In genomic region chr2:157423706-157424125, GRCm38 (mm10) we compare ENCODE assay signal across 9 mouse cellular contexts. TPM values are rescaled to one million over a fixed set of nuclear protein-coding genes. Genes with fewer than 3 reads are reported as not detected.
DNase-seq lines count a peak whose midpoint lies in the region; ATAC-seq and TF ChIP-seq lines count a peak whose summit lies in the region.
"Had no signal": no experiment of that assay in that cellular context is flagged by ENCODE, and none has a peak within 500 bp of the region (broad histone marks: within the 10 kb centered on the region; RNA-seq: fewer than 3 reads in every experiment).

No protein-coding gene starts in this region.

- H3K9ac ChIP-seq in embryonic facial prominence, embryonic 15.5 days, result peak overlapping the region; percentile 93
- peak overlapping the region; percentile 98 for H3K9ac ChIP-seq in limb, embryonic 12.5 days (replicated peaks)
- H3K9ac ChIP-seq in stomach, embryonic 14.5 days (replicated peaks; ENCODE audit: low read depth, low read length), result peak overlapping the region; percentile 99

- peak; percentile 89 for DNase-seq in heart, adult 11 months
- no peak for DNase-seq in heart, postnatal 4 days
- no peak for DNase-seq in adrenal gland, adult 8-10 months

- TF ChIP-seq CTCF in E14TG2a.4 (conservative IDR thresholded peaks at IDR 0.05; ENCODE audit: low read length), result no peak

- ATAC-seq in embryonic facial prominence, embryonic 15.5 days (ENCODE audit: insufficient number of reproducible peaks, low FRiP score, low TSS enrichment, low read depth), result no peak
- ATAC-seq in limb, embryonic 12.5 days (ENCODE audit: insufficient number of reproducible peaks, insufficient read depth, low FRiP score, low TSS enrichment, low read depth), result no peak
- no peak for ATAC-seq in stomach, embryonic 14.5 days (ENCODE audit: insufficient number of reproducible peaks, insufficient read depth, low FRiP score, low read depth)
- ATAC-seq in erythroid progenitor cell, adult 5-6 weeks (replicated peaks; ENCODE audit: low FRiP score, poor library complexity, severe bottlenecking), result no peak

- H3K4me1 ChIP-seq in E14TG2a.4 (replicated peaks; ENCODE audit: low read depth, low read length), result peaks cover 91% of the 10 kb centered on the region
- peaks cover 54% of the 10 kb centered on the region for H3K4me1 ChIP-seq in embryonic facial prominence, embryonic 15.5 days
- peaks cover 56% of the 10 kb centered on the region for H3K4me1 ChIP-seq in limb, embryonic 12.5 days (replicated peaks)
- H3K4me1 ChIP-seq in stomach, embryonic 14.5 days (ENCODE audit: control insufficient read depth, insufficient read depth, low read length), result peaks cover 34% of the 10 kb centered on the region

- H3K36me3 ChIP-seq in E14TG2a.4 (ENCODE audit: insufficient read depth, low read length), result peaks cover 41% of the 10 kb centered on the region
- no peaks in the 10 kb centered on the region for H3K36me3 ChIP-seq in embryonic facial prominence, embryonic 15.5 days
- peaks cover 20% of the 10 kb centered on the region; the same call in 1 of the 2 replicates for H3K36me3 ChIP-seq in limb, embryonic 12.5 days
- peaks cover 7% of the 10 kb centered on the region; the same call in 1 of the 2 replicates for H3K36me3 ChIP-seq in stomach, embryonic 14.5 days (ENCODE audit: control insufficient read depth, insufficient read depth, low read length)
- H3K36me3 ChIP-seq: G1E had no signal

- peak overlapping the region; percentile 59 for H3K4me2 ChIP-seq in embryonic facial prominence, embryonic 15.5 days (replicated peaks)
- H3K4me2 ChIP-seq in limb, embryonic 12.5 days, result peak overlapping the region; percentile 79
- peak overlapping the region; percentile 84 for H3K4me2 ChIP-seq in stomach, embryonic 14.5 days (replicated peaks; ENCODE audit: low read depth, low read length)

- no peaks in the 10 kb centered on the region for H3K9me3 ChIP-seq in E14TG2a.4 (ENCODE audit: low read length)
- H3K9me3 ChIP-seq in embryonic facial prominence, embryonic 15.5 days (replicated peaks), result no peaks in the 10 kb centered on the region
- no peaks in the 10 kb centered on the region for H3K9me3 ChIP-seq in limb, embryonic 12.5 days
- no peaks in the 10 kb centered on the region for H3K9me3 ChIP-seq in stomach, embryonic 14.5 days (ENCODE audit: control insufficient read depth, low read depth, low read length)

- 6% methylated on average over 19 of the region's 21 CpGs for WGBS in embryonic facial prominence, embryonic 15.5 days
- 8% methylated on average over 21 of the region's 21 CpGs for WGBS in limb, embryonic 12.5 days
- 7% methylated on average over 21 of the region's 21 CpGs for whole genome bisulfite sequencing in stomach, embryonic 14.5 days

- H3K27ac ChIP-seq in embryonic facial prominence, embryonic 15.5 days (replicated peaks), result peak overlapping the region; percentile 87
- H3K27ac ChIP-seq in limb, embryonic 12.5 days, result peak overlapping the region; percentile 97
- H3K27ac ChIP-seq in stomach, embryonic 14.5 days (ENCODE audit: low read length), result peak overlapping the region; percentile 94

- H3K27me3 ChIP-seq in E14TG2a.4 (ENCODE audit: insufficient read depth, low read length), result no peaks in the 10 kb centered on the region
- H3K27me3 ChIP-seq in embryonic facial prominence, embryonic 15.5 days, result no peaks in the 10 kb centered on the region
- H3K27me3 ChIP-seq in limb, embryonic 12.5 days, result no peaks in the 10 kb centered on the region
- no peaks in the 10 kb centered on the region for H3K27me3 ChIP-seq in stomach, embryonic 14.5 days (ENCODE audit: control insufficient read depth, insufficient read depth, low read length)

- H3K4me3 ChIP-seq in E14TG2a.4 (replicated peaks; ENCODE audit: low read length), result peak overlapping the region; percentile 77
- peak overlapping the region; percentile 78 for H3K4me3 ChIP-seq in embryonic facial prominence, embryonic 15.5 days (replicated peaks)
- peak overlapping the region; percentile 86 for H3K4me3 ChIP-seq in limb, embryonic 12.5 days (replicated peaks)
- H3K4me3 ChIP-seq in stomach, embryonic 14.5 days (ENCODE audit: low read depth, low read length), result peak overlapping the region; percentile 88

RNA-seq across cellular contexts. Expression of gene Src, which starts 5.5 kb away (rescaled TPM):
- total RNA-seq in heart, postnatal 4 days (2021), result 10 to 100 TPM; 11.8 to 13.7 TPM
- polyA plus RNA-seq in embryonic facial prominence, embryonic 15.5 days (2015; fragmentation: Nextera tagmentation; extraction: Ambion mirVana), result 20.7 and 21.3 TPM in 2 replicates
- polyA plus RNA-seq in limb, embryonic 12.5 days (2016; fragmentation: Nextera tagmentation; extraction: Ambion mirVana), result 30.3 and 35.3 TPM in 2 replicates
- 17.1 and 17.2 TPM in 2 replicates for polyA plus RNA-seq in stomach, embryonic 14.5 days (2014; fragmentation: Nextera tagmentation; extraction: Ambion mirVana)
- total RNA-seq in adrenal gland, adult 8-10 months (2022), result 10 to 100 TPM; 18.3 to 32.9 (median 24.8) TPM
- 0.36 and 0.42 TPM in 2 replicates for total RNA-seq in erythroid progenitor cell, adult 5-6 weeks (2015; ENCODE audit: low replicate concordance)
- 0.39 and 1.1 TPM in 2 replicates for total RNA-seq in erythroid progenitor cell, adult 5-6 weeks (2017; ENCODE audit: low replicate concordance)

RNA-seq across cellular contexts. Expression of gene Manbal, which starts 56.3 kb away (rescaled TPM):
- 10 to 100 TPM; 35.8 to 35.9 TPM for total RNA-seq in heart, postnatal 4 days (2021)
- 89.8 and 92.3 TPM in 2 replicates for polyA plus RNA-seq in embryonic facial prominence, embryonic 15.5 days (2015; fragmentation: Nextera tagmentation; extraction: Ambion mirVana)
- 77.7 and 79.4 TPM in 2 replicates for polyA plus RNA-seq in limb, embryonic 12.5 days (2016; fragmentation: Nextera tagmentation; extraction: Ambion mirVana)
- polyA plus RNA-seq in stomach, embryonic 14.5 days (2014; fragmentation: Nextera tagmentation; extraction: Ambion mirVana), result 47.3 and 49.2 TPM in 2 replicates
- 10 to 100 TPM; 36.3 to 40.3 (median 36.5) TPM for total RNA-seq in adrenal gland, adult 8-10 months (2022)
- 15.9 and 26.0 TPM in 2 replicates for total RNA-seq in erythroid progenitor cell, adult 5-6 weeks (2015; ENCODE audit: low replicate concordance)
- total RNA-seq in erythroid progenitor cell, adult 5-6 weeks (2017; ENCODE audit: low replicate concordance), result 3.3 and 9.4 TPM in 2 replicates

Comparison
In these comparisons a context has a peak if more than half of its experiments do, and no peak if none do; other contexts are left out.
1. RNA of gene Src, which starts 5.5 kb away (total RNA-seq): 18.3 to 32.9 TPM in adrenal gland, adult 8-10 months and 11.8 to 13.7 TPM in heart, postnatal 4 days; 0.36 to 1.1 TPM in erythroid progenitor cell, adult 5-6 weeks; every median in the first group is over 4 times any median in the second.
2. Peak in every context shown above with its lines, with median percentiles within 50 percentile points of each other: H3K4me3 ChIP-seq, H3K27ac ChIP-seq, H3K4me2 ChIP-seq and H3K9ac ChIP-seq.